Mouse (Mus musculus) left cerebral cortex, adult 8-10 months (tissue): ENCODE data around the gene Fgfrl1. TPM values are rescaled to one million over a fixed set of nuclear protein-coding genes. Genes with fewer than 3 reads are reported as not detected.

Experiments used
- DNase-seq, 2 experiments: peaks; one replicate each; pipeline ENCODE4 v3.0.0; 2022; ENCODE audit warnings: low spot score in 2 of 2
- total RNA-seq, 4 experiments: library from RNA; stranded (reverse); gene quantifications; 2 replicates each; pipeline ENCODE4 v1.2.4; 2022

The Fgfrl1 gene
- total RNA-seq, 4 experiments from 2014 or later, result 18.0 to 28.3 (median 25.3) TPM

- no peak for DNase-seq
These were observed 8.2 kb downstream of the Fgfrl1 start for GRCm38 (mm10) chr5:108700346-108700745.

DNA sequence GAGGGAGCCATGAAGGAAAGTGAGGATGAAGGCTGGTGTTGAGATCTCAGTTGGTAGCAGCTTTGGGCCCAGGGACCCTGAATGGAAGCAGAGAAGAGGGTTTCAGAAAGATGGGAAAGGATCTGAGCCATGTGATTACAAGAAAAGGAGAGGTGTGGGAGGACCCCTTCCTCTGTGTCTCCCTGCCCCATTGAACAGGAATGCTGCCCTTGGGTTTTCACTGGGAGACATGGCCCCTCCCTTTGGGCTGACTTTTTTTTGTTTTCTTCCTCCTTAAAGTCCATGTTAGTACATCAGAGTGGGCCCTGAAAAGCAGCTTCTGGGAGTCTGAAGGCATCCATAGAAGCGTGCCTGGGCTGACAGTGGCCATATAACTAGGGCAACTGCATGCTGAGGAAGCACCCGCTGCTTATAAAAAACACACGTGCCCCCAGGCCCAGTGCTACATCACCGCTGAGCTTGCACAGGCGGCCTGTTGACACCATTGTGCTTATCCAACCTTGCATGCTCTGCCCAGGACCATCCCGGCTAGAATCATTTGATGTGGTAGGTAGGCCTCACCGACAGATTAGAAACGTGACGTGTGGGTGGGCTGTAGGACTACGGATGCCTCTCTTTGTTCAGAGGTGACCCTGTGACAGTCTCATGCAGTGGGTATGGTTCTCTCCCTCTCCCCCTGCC lies 9.3 kb downstream of the Fgfrl1 start:
- DNase-seq, result no peak

- DNase-seq, result no peak
These were observed 11.8 kb downstream of the Fgfrl1 start for GRCm38 (mm10) chr5:108703754-108704626.

DNA sequence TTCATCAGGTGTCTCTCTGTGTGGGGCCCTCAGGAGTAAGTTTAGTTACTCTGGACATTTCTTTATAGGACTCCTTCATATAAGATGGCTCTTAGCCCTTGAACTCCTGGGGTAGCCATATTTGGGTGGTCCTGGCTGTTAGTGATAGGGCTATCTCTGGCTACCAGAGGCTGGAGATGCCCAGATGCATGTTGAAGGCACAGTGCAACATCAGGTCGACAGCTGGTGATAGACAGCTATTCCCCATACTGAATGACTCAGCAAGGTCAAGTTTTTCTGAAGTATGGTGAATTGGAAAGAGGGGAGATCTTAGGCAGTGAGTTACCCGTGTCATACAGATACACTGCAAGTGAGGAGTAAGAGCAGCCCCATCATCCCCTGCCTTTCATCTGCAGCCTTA lies 15.6 kb downstream of the Fgfrl1 start:
- no peak for DNase-seq

DNA sequence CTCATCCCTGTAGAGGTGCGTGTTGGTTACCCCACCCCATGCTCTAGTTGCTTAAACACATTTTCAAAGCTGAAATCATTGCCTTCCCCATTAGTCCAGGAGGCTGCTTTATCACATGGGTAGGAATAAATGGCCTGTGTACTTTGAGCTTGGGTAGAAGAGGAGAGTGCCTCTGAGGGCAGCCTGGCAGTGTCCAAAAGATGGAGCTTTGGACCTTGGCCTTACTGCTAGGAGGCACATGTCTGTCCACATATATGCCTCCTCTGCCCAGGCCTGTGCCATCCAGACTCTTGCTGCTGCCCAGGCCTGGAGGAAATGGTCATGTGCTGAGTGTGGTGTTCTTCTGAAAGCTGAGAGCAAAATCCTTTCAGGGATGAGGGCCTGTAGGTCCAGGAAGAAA lies 16.2 kb downstream of the Fgfrl1 start:
- DNase-seq, result no peak

GRCm38 (mm10) chr5:108708981-108709731 lies 17.0 kb downstream of the Fgfrl1 start:
- no peak for DNase-seq

DNA sequence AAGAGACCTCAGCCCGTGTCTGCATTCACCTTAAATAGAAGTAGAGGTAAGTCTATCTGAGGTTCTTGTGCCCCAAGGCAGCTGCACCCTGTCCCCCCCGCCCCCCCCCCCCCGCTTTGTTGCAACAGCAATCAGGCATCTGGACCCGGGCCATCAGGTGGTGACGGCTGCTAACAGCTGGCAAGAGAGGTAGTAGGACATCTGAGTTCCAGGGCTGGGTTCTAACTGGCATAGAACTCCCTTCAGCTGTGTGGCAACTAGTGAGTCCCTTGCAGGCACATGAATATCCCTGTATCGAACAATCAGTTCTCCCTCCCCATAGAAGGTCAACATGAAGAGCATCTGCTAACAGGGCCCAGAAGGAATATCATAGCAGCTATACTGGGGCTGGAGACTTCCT lies 19.8 kb downstream of the Fgfrl1 start:
- DNase-seq, result no peak

DNA sequence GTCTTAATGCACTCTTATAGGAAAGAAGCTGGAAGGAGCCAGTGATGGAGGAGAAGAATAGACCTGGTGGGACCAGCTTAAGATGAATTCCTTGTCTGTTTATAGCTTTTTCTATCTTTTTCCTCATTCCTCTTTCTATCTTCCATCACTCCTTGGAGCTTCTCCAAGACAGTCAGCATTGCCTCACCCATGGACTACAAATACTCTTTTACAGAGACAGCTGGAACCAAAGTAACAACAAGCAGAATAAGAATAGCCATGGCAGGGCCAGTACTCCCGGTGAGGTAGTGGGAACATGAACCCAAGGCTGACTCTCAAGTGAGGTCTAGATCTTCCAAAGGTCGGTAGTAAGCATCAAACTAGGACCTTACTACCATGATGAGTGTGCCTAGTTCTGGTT lies 20.9 kb downstream of the Fgfrl1 start:
- no peak for DNase-seq

DNA sequence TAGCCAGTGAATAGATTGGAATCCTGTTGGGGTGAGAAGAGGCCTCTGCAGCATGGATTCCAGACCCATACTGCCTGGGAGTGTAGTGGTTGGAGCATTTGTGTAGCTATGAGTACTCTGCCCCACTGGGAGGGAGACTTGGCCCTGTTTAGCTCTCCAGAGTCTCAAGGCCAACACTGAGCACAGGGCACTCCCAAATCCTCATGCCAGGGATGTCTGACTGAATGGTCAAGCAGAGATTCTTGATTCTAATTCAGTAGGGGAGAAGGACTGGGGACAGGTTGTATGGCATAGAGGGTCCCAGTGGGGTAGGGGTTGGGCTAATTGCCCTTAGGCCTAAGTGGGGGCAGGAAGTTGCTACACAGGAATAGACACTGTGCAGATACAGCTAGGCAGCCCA lies 21.5 kb downstream of the Fgfrl1 start:
- no peak for DNase-seq

DNA sequence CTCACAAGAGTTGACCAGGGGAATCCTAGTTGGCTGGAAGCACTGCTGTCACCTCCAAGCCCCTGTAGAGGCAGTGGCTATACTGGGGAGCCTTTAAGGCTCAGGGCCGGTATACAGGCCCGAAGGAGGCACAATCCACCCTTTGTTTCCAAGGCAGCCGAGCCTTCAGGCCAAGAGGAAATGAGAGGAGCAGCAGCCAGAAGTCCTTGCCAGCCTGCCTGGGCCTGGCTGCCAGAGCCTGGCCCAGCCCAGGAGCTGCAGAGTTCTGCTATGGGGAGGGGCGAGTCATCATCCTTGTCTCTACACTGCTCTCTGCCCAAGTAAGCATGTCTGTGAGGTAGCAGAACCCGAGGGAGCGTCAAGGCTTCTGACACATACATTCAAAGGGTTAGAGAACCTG lies 22.0 kb downstream of the Fgfrl1 start:
- DNase-seq, result peak in 1 of 2 experiments; percentile 45

DNA sequence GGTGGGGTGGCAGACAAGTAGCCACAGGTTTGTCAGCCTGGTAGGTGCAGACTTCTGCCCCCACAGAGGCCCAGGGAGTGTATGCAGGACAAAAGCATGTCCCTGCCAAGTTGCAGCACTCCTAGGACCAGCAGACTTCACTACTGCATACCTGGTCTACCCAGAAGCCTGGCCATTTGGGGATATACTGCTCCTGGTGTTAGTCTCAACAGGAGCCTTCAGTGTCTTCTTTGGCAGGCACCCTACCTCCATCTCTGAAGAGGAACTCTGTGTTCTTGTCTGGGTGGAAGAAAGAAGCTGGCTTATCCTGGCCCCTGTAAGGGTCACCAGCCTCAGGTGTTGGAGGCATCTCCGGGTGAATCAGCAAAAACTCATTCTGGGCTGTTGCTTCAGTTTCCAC lies 23.8 kb downstream of the Fgfrl1 start:
- no peak for DNase-seq

GRCm38 (mm10) chr5:108718051-108718450 lies 25.9 kb downstream of the Fgfrl1 start:
- no peak for DNase-seq

DNA sequence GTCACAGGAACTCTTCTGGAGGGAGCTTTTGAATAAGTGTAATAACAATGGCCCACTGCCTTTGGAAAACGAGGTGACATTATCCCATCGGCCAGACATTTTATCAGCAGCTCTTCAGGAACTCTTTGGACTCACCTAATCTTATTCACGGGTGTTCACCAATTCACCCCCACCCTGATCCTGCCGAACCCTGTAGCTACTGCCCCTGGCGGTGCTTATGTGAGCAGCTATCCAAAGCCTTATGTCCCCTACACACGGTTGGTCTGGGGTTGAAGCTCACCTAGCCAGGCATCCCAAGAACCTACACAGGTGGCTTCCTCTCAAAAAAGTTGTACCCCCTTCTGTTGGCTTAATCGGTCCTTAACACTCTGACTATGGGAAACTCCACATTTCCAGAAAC lies 27.6 kb downstream of the Fgfrl1 start:
- no peak for DNase-seq

- no peak for DNase-seq
These were observed 31.8 kb downstream of the Fgfrl1 start for GRCm38 (mm10) chr5:108724006-108724405.

GRCm38 (mm10) chr5:108726557-108727248 lies 34.5 kb downstream of the Fgfrl1 start:
- DNase-seq, result peak; percentile 57 to 68

DNA sequence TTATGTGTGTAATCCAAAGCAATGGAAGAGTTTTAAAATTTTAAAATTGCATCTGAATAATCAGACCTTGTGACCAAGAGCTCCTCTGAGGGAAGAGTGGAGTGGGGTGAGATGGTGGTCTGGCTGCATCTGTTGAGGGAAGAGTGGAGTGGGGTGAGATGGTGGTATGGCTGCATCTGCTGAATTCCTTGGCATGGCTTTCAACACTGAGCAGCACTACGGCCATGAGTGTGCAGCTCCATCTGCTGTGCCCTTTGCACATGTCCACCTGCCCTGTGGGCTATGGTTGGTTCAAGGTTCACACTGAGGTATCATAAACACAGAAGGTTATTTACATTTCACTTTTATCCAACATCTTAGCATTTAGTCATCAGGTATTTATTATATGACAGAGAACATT lies 35.2 kb downstream of the Fgfrl1 start:
- DNase-seq, result no peak

GRCm38 (mm10) chr5:108741844-108742243 lies 49.7 kb downstream of the Fgfrl1 start:
- no peak for DNase-seq

DNA sequence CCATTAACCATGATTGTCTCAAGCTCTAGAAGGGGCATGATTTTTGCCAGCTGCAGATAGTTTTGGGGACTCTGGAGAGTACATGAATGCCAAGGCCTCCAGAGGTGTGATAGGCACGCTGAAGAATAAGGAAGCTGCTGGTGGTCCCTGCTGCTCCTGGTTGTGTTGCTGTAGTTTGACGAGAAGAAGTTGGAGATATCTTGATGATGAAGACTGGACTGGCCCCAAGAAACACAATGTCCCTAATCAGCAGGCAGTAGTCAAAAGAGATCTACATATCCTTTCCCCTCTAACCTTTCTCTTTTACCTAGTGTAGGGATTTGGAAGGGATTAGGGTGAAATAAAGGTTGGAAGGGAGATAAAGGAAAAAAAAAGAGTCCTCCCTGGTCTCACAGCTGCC lies 50.4 kb downstream of the Fgfrl1 start:
- no peak for DNase-seq

- no peak for DNase-seq
These were observed 51.7 kb downstream of the Fgfrl1 start for GRCm38 (mm10) chr5:108743856-108744255.

- no peak for DNase-seq
These were observed 52.4 kb downstream of the Fgfrl1 start for GRCm38 (mm10) chr5:108744629-108745028.
